Mouse (Mus musculus) testis, adult 2 months (tissue): ENCODE data around the gene Sox6.

Experiments used
- CTCF ChIP-seq: fragments of 200-500 bp; IDR thresholded peaks from 2 replicates; pipeline ENCODE4 v1.5.1; 2012; ENCODE audit warnings: low read depth, mild to moderate bottlenecking, inconsistent platforms, low read length, moderate library complexity; ENCODE audit not compliant: control insufficient read depth, insufficient read depth, insufficient replicate concordance
- POLR2A ChIP-seq: fragments of 200-500 bp; IDR thresholded peaks from 2 replicates; pipeline ENCODE4 v1.6.1; 2012; ENCODE audit warnings: low read depth, mild to moderate bottlenecking, inconsistent platforms, low read length, moderate library complexity; ENCODE audit not compliant: control insufficient read depth

GRCm38 (mm10) chr7:115645272-115645970, 393.2 kb downstream of the Sox6 start:
- TF ChIP-seq CTCF (no peak), POLR2A (no peak)
